Mouse (Mus musculus) MEL-GATA-1-ER (cell line): ENCODE measurements around the gene Acvr1b.

Source experiments
- DNase-seq: peaks from one replicate; pipeline ENCODE4 v3.0.0-alpha.2; 2012; ENCODE audit warnings: low read depth; ENCODE audit errors: extremely low read depth

Gene Acvr1b

DNA sequence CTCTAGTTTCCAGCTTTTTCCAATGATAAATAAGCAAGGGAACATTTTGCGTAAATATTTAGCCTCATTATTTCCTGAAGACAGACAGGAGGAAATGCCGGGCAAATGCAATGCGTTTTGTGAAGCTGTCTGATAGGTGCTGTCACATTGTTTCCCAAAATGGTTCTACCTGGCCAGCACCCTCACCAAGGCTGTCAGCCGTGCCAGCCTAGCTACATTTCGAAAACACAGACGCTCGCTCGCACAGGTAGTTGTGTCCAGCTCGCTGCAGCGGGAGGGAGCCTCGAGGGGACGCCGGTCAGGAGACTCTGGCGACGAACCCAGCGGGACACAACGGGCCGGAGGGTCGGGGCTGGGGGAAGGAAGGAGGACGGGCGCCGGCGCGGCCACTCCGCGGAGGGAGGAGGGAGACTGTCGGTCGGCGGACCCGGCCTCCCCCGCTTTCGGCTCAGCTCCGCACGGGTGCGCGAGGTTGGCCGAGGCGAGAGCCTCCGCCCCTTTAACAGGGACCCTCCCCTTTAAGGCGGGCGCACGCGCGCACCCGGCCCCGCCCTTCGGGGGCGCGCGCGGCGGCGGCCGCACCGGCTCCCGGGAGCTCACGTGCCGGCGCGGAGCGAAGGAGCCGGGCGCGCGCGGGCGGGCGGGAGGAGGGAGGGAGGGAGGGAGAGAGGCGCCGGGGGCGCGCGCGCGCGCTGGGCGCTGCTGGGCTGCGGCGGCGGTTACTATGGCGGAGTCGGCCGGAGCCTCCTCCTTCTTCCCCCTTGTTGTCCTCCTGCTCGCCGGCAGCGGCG is at the start of gene Acvr1b:
TSS of gene Acvr1b (plus strand) at position 647 of the 791 bp plus-strand sequence.
- DNase-seq = no peak

DNA sequence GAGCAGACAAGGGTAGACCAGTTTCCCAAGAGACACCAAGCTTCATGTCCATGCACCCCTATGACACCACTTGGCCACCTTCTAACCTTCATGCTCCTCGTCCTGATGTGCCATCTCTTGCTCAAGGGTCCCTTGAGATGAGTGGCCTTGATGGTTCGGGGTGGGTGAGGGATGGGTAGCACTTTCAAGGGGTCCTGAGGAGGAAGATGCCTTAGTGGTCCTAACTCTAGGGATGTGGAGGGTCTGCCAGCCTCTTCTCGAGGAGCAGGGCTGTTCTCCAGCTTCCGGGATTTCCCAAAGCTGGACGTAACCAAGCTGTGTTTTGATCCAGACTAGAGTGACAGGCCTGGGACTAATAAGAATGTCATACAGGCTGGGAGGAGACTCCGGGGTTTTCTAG is 48.3 kb upstream of the Acvr1b start:
- DNase-seq = no peak

DNA sequence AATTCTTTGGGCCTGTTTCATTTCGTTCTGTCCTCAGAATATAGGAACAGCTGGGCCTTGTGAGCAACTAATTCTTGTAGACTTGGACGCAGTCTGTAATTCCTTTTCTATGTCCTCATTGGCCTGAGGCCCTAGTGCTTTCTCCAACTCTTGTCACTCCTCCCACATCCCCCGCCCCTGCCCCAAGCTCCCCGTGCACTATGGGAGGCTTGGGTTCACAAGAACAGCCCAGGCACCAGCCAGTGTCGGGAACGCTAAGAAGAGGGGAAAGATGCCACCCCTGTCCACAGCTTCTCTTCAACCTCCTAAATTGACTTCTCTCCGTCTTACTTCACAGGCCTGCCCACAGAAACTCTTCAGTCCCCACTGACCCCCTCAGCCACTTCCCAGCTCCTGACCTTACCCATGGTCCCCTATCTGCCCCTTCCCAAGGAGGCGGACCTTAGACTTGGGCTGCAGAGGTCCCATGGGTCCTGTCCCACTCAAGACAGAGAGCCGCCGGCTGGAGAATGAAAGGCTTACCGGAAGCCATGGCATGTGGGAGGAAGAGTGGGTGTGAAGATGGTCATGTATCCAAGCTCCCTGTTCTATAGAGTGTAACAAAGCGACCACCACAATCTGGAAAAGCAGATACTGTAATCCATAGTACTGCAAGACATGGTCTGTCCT is 46.9 kb upstream of the Acvr1b start:
- no peak for DNase-seq

DNA sequence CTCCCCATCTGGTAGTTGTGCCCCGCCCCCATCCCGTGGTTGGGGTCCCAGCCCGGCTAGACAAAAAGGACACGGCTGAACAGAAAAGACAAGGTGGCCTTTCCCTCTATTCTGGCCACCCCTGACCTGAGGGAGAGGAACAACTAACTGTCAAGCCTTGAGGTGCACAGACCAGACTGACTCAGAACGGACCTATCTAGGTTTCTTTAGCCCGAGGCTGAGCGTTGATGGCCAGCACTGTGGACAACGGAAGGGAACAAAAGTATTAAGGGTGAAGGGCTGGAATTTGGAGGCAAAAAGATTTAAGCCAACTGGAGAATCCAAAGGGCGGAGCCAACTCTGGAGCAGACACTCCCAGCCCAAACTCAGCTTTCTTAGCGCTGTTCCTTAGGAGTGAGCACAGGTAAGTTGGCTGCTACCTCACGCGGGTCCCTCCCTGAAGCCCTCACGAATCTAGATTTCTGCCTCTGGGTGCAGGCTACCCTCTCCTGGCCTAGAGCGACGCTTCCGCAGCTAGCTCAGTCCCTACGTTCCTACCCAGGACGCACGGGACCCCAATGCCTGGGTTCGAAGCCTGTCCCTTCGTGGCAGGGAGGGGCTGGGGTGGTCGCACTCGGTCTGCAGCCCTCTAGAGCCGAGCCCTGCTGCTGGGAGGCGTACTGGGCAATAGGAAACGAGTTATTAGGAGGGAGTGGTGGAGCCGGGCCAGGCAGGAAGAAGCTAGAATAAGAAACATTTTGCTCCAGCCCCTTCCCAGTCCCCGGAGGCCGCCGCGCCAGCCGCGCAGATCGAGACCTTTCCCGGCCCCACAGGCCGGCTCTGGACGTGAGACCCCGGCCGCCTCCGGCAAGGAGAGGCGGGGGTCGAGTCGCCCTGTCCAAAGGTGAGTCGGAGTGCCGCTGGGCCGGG is 45.4 kb upstream of the Acvr1b start, which contains the start of gene Acvrl1:
TSS of gene Acvrl1 (plus strand) at position 342 of the 909 bp plus-strand sequence.
- no peak for DNase-seq

DNA sequence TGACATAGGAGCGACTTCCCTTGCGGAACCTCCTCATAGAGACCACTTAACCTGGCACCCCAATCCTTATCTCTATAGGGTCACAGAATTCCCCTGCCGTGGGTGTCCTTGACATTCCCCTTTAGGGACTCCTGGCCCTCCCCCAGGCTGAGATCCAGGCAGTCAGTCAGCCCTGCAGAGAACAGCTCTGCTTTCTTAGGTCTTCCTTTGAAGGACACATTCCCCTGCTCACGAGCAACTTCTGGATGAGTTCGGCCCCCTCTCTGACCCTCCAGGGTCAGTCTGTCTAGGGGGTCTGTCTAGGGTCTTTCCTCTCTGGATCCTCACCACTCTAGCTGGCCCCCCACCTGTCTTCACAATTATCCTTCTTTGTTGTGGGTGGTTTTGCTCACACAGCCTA is 44.5 kb upstream of the Acvr1b start:
- no peak for DNase-seq

DNA sequence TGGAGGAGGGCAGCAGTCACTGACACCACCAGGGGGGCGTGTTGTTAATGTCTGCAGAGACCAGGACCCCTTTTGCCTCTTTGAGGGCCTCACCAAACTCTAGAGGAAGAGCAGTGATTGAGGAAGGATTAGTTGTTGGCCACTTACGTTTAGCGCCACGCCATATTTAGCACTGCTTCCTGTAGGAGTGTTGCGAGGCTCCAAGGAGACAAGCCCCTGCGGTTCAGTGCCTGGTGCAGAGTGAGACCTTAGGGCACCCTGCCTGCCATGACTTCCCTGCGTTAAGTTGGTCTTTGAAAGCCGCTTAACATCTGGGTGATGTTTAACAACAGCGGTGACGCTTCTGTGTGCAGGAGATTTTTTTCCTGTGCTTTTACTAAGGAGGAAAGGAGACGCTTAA is 42.4 kb upstream of the Acvr1b start:
- DNase-seq = no peak

DNA sequence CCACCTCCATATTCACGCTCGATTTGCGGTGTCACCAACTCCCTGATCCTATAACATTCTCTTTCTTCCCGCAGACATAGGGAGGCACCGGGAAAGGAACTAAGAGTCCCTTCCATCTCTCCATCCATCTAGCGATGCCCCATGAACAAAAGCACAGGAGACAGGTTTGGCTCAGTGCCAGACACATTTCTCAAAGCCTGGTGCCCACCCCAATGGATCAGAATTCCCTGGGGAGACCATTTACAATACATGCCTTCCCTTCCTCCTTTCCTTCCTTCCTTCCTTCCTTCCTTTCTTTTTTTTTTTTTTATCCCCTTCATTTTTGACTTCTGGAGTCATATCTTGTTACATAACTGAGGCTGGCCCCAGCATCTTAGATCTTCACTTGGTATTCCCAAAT is 41.8 kb upstream of the Acvr1b start:
- no peak for DNase-seq

DNA sequence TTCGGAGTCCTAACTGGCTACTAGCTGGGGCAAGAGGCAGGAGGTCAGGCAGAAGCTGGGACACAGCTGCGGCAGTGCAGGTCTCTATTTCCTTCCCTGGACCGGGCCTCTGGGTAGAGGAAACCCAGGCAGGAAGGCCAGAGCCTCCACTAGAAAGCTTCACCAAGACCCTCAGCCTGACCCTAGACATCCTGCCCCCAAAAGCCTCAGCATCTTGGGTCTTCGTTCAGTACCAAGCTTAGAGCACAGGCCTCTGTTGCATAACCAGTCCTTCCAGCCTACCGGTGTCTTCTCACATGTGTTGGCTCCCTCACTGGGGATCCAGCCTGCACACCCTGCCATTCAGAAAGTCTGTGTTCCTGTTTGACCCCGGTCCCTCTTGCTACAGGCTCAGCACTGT is 41.1 kb upstream of the Acvr1b start:
- DNase-seq = no peak

DNA sequence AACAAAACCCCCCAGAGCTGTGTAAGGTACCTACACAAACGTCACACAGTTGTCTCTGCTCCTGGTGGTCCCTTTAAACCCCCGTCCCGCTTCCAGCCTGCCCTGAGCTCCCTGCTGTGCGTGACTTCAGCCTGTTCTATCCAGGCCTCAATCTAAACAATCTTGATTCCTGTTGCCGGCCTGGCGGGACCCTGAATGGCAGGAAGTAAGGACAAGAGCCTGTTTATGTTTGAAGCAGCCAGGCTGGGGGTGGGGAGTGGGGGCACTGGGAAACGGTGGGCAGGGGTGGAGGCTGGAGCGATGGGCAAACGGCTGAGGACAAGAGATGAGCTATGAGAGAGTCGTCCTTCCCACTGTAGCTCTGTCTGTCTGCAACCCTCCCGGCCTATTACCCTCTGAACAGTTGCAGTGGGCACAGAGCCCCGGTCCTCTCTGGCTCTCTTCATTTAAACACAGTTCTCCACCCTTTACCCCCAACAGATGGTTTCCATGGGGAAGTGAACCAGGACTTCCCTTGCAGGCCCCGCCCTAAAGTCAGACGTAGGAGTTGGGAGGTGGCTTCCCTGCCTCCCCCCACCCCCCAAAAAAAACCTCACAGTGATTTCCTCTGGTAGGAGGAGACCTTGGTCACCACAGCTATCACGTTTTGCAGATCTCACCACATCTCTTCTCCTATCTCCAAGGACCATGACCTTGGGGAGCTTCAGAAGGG is 39.7 kb upstream of the Acvr1b start:
- DNase-seq = no peak

DNA sequence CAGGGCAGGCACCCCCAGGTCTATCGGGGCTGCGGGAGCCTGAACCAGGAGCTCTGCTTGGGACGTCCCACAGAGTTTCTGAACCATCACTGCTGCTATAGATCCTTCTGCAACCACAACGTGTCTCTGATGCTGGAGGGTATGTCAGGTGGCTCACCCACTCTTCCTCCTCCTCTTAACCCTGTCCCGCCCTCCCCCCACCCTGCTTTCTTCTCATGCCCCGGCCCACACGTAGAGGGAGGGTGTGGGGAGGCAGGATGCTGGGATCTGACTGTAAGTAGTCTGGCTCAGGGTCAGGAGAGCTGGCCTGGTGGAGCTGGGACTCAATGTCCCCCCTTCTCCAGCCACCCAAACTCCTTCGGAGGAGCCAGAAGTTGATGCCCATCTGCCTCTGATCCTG is 38.5 kb upstream of the Acvr1b start:
- no peak for DNase-seq

DNA sequence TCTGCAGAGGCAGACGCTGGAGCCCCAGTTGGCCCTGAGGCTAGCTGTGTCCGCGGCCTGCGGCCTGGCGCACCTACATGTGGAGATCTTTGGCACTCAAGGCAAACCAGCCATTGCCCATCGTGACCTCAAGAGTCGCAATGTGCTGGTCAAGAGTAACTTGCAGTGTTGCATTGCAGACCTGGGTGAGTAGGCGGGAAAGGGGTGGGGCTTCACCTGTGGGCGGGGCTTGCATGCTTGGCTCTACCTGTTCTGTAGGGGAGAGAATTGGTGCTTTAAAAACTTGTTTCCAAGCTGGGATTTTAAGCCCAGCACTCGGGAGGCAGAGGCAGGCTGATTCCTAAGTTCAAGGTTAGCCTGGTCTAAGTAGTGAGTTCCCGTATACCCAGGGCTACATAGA is 36.4 kb upstream of the Acvr1b start:
- no peak for DNase-seq

DNA sequence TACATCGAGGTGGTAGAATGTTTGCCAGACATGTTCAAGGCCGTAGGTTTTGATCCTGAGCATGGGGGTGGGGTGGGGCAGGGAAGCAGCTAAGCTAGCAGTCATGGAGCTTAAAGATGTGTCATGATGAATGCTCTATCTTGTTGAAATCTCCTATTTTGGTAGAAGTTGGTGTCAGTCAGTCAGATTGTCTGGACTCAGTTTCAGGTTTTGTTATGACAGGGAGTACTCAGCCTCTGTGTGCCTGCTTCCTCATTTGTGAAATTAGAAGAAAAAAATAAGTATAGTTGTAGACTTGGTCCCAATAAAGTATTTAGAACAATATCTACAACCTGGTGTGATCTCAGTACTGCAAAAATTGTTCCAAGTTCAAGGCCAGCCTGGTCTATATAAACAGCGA is 35.2 kb upstream of the Acvr1b start:
- no peak for DNase-seq

DNA sequence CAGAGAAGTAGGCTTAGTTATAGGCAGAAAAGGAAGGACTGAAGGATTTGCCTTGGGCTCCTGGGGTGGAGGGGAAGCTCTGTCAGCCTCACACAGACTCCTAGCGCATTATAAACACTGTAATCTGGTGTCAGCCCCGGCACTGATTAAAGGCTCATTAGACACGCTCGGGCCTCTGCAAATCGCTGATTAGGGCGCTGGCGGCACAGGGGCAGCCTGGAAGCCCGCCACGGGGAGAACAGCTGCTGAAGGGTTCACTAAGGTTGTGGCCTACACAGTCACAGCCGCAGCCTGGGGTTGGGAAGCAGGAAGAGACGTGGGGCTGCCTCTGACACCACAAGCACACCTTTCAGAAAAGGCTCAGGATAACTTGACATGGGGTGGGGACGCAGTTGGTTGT is 34.0 kb upstream of the Acvr1b start:
- DNase-seq = peak; percentile 90

DNA sequence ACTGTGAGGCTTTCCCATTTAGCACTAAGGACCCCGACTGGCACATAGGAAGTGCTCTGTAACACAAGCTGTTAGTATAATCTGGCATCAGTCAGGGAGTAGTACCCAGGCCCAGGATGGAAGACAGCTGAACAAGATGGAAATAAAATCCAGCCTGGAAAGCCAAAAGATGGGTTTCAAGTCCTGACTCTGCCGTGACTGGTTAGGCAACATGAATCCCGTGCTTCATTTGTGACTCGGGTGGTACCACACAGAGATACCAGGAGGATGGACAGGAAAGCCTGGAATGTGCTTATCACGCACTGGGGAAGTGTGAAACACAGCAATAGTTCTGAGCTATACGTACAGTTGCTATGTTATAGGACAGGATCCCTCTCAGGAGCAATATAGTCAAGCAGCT is 33.3 kb upstream of the Acvr1b start:
- DNase-seq = no peak

DNA sequence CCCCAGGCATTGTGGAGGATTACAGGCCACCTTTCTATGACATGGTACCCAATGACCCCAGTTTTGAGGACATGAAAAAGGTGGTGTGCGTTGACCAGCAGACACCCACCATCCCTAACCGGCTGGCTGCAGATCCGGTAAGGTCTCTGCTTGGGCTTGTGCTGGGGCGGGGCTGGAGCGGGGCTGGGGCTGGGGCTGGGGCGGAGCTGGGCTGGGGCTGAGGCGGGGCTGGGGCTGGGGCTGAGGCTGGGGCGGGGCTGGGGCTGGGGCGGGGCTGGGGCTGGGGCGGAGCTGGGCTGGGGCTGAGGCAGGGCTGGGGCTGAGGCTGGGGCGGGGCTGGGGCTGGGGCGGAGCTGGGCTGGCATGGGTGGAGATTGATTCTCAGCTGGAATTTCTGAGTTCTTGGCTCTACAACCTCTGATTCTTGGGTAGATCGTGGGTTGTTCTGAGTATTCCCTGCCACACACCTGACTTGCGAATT is 32.8 kb upstream of the Acvr1b start:
- DNase-seq = no peak

DNA sequence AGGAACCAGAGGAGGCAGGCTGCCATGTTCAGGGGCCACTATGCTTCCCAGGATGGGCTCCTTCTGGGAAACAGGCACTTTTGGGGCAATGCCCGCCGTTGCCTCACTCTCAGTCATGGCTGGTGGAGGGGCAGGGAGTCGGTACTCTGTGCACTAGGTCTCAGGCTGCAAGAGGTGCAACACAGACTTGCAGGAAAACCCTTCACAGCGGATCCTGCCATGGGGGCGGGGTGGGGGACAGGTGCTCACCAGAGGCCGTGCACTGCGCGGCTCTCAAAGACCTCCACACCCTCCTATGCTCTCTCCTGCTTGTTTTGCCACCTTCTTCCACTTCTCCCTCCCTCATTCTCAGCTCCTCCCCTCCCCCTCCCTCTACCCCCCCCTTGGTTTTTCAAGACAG is 31.2 kb upstream of the Acvr1b start:
- DNase-seq = no peak

DNA sequence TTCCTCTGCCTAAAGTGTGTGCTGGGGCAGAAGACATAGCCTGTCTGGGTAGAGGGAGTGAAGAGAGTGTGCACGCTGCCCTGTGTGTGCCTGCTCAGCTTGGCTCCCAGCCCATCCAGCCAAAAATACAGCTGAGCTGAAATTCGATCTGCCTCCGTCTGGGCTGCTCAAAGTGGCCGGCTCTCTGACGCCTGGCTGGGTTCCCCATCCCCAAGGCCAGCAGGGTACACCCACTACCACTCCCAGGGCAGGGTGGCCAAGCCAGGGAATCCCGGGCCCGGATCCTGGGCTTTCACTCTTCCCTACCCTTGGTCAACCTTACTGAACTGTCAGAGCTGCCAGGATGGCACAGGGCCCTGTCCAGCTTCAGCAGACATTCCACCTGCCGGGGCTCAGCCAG is 30.4 kb upstream of the Acvr1b start:
- no peak for DNase-seq

DNA sequence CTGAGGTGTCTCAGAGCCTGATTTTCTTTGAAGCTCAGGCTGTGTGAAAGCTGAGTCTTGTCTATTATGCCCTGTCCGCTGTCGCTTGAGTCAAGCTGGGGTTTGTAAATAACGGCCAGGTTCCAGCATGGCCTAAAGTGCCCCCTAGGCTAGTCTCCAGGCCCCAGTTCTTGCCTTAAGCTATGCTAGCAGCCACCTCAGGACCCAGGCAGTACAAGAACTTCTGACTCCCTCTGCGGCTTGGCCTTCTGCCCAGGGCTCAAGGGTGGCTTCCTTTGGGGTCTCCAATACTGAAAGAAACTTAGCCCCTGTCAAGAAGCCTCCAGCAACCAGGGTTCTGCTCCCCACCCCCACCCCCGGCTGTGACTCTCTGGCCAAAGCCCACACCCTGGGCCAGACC is 29.7 kb upstream of the Acvr1b start:
- DNase-seq = no peak

DNA sequence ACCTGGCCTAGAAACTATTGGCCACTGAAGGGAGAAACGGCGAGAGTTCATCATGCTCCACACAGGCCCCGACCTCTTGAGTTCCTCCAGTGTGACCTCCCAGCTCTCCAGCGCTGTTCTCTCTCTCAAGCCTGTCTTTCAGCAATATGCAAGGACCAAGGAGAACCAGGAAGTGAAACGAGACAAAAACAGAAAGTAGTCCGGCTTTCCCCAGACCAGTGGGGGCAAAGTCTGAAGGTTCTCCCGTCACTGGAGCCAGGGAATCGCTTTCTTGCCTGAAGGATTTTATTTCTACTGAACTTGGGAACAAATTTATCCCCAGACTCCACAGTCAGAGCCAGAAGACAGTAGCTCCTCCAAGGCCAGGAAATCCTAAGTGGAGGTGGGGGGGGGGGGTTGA is 29.1 kb upstream of the Acvr1b start:
- no peak for DNase-seq

DNA sequence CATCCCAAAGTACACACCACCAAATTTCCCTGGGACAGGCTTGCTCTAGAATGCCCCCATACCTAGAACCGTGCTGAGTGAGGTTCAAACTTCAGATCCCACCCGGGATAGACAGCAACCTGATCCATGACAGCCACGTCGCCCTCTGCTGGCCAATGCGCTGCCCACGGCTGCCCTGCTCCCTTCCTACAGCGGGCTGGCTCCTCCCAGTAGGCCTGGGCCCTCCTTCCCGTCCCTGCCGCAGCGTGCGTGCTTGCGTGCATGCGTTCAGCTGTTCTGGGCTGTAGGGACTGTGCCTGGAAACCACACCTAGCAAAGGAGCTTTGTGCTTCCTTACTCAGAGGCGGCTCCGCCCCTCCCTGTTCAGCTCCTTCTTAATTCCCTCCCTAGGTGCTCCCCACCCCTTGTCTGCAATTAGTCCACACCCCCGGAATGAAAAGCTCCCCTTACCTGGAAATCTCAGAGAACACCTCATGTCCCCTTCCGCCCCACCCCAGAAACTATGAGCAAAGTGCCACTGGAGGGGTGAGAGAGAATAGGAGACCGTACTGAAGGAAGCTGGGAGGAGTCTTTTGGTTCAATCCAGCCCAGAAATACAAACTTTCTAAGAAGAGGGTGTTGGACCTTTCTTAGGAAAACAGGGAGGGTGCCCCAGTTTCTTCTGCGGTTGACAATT is 28.3 kb upstream of the Acvr1b start:
- peak; percentile 95 for DNase-seq
